Mouse (Mus musculus): ENCODE data around the gene 4930558K02Rik.

GRCm38 (mm10) chr1:162018601-162018977, 39.2 kb upstream of the 4930558K02Rik start:
- TF ChIP-seq CTCF (IDR thresholded peaks at IDR 0.05) (no peak), EP300 (IDR thresholded peaks at IDR 0.05; ENCODE audit: insufficient read depth, low read depth, low read length) (no peak)

Measured in heart, adult 2 months (tissue).